In the genomic region with DNA sequence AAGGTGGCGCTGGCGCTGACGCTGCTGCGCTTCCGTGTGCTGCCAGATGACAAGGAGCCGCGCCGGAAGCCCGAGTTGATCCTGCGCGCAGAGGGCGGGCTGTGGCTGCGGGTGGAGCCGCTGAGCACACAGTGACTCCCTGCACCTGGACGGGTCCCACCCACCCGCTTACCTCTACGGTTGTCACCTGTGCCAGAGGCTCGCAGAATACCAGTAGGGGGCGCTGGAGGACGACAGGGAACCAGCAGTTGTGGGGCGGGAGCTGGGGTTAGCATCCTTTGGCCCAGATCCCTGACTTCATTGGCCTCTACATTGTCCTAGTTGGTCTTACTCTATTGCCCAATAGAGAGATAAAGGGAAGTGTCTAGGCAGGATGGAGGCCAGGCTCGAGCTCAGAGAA, we compare ENCODE assay signal across 9 mouse cellular contexts. TPM values are rescaled to one million over a fixed set of nuclear protein-coding genes. Genes with fewer than 3 reads are reported as not detected.
DNase-seq lines count a peak whose midpoint lies in the region; ATAC-seq and TF ChIP-seq lines count a peak whose summit lies in the region.
"Had no signal": no experiment of that assay in that cellular context is flagged by ENCODE, and none has a peak within 500 bp of the region (broad histone marks: within the 10 kb centered on the region; RNA-seq: fewer than 3 reads in every experiment).

No protein-coding gene starts in this region.

- no peaks in the 10 kb centered on the region for H3K4me1 ChIP-seq in ES-Bruce4 (ENCODE audit: control insufficient read depth, insufficient read depth, low read length)
- H3K4me1 ChIP-seq in embryonic facial prominence, embryonic 11.5 days (ENCODE audit: control insufficient read depth, insufficient read depth, low read length): no peaks in the 10 kb centered on the region
- no peaks in the 10 kb centered on the region for H3K4me1 ChIP-seq in midbrain, embryonic 16.5 days (ENCODE audit: control insufficient read depth, insufficient read depth, low read length)

- H3K9ac ChIP-seq in ES-Bruce4 (ENCODE audit: low read depth, poor library complexity, severe bottlenecking): no peak overlapping the region
- H3K9ac ChIP-seq in embryonic facial prominence, embryonic 11.5 days (replicated peaks; ENCODE audit: low read length): no peak overlapping the region
- no peak overlapping the region for H3K9ac ChIP-seq in midbrain, embryonic 16.5 days (ENCODE audit: low read depth, low read length)

- 0 out of 2 replicates have a peak, but pooled peaks have one; percentile 46 for TF ChIP-seq EP300 in ES-Bruce4 (IDR thresholded peaks at IDR 0.05; ENCODE audit: insufficient read depth, low read depth, low read length)

- intact Hi-C loops in heart, postnatal 36 days (cut with DNase I): no loop called here

- ATAC-seq in embryonic facial prominence, embryonic 11.5 days (replicated peaks; ENCODE audit: insufficient number of reproducible peaks, low FRiP score, low TSS enrichment, low read depth): no peak
- ATAC-seq in midbrain, embryonic 16.5 days: 0 out of 2 replicates have a peak, but pooled peaks have one; percentile 28
- ATAC-seq in granulocyte monocyte progenitor cell, adult 5-6 weeks (replicated peaks; ENCODE audit: poor library complexity, severe bottlenecking): no peak

- no peak for TF ChIP-seq POLR2A in ES-Bruce4 (IDR thresholded peaks at IDR 0.05; ENCODE audit: insufficient read depth, low read length)

- peaks cover 7% of the 10 kb centered on the region for H3K9me3 ChIP-seq in ES-Bruce4 (replicated peaks; ENCODE audit: control insufficient read depth, insufficient read depth, low read length, poor library complexity, severe bottlenecking)
- H3K9me3 ChIP-seq in embryonic facial prominence, embryonic 11.5 days (replicated peaks; ENCODE audit: control insufficient read depth, low read length): no peaks in the 10 kb centered on the region
- peaks cover 9% of the 10 kb centered on the region; the same call in 1 of the 2 replicates for H3K9me3 ChIP-seq in midbrain, embryonic 16.5 days (replicated peaks; ENCODE audit: control insufficient read depth, low read length, poor library complexity, severe bottlenecking)

- peak; percentile 2 to 5 for DNase-seq in heart, adult 18-20 months
- no peak for DNase-seq in heart, postnatal 36 days
- DNase-seq in embryonic facial prominence, embryonic 11.5 days (ENCODE audit: low spot score): peak; percentile 18
- peak; percentile 56 for DNase-seq in large intestine, adult 2 months (ENCODE audit: low read depth, low spot score)
- DNase-seq in ovary, postnatal 14 days (ENCODE audit: low spot score): no peak

- no peak overlapping the region for H3K4me2 ChIP-seq in embryonic facial prominence, embryonic 11.5 days (ENCODE audit: low read depth, low read length)
- peak overlapping the region; percentile 35 for H3K4me2 ChIP-seq in midbrain, embryonic 16.5 days (ENCODE audit: low read length)

- TF ChIP-seq CTCF in ES-Bruce4 (IDR thresholded peaks at IDR 0.05; ENCODE audit: low read depth, low read length): peak; percentile 88

- H3K36me3 ChIP-seq in ES-Bruce4 (ENCODE audit: control insufficient read depth, insufficient read depth, low read length, poor library complexity, severe bottlenecking): no peaks in the 10 kb centered on the region
- no peaks in the 10 kb centered on the region for H3K36me3 ChIP-seq in embryonic facial prominence, embryonic 11.5 days (replicated peaks; ENCODE audit: control insufficient read depth, insufficient read depth, low read depth, low read length)
- no peaks in the 10 kb centered on the region for H3K36me3 ChIP-seq in midbrain, embryonic 16.5 days (ENCODE audit: control insufficient read depth, insufficient read depth, low read length)

- no peak overlapping the region for H3K27ac ChIP-seq in ES-Bruce4 (ENCODE audit: insufficient read depth, low read length)
- H3K27ac ChIP-seq in embryonic facial prominence, embryonic 11.5 days (replicated peaks; ENCODE audit: low read depth, low read length): no peak overlapping the region
- H3K27ac ChIP-seq in midbrain, embryonic 16.5 days (ENCODE audit: low read length): no peak overlapping the region

- H3K4me3 ChIP-seq in ES-Bruce4 (ENCODE audit: low read depth, low read length): peak overlapping the region; percentile 56
- H3K4me3 ChIP-seq in embryonic facial prominence, embryonic 11.5 days (ENCODE audit: low read depth, low read length): no peak overlapping the region
- peak overlapping the region; percentile 22 for H3K4me3 ChIP-seq in midbrain, embryonic 16.5 days (ENCODE audit: low read depth, low read length)

- WGBS in embryonic facial prominence, embryonic 11.5 days: 33% methylated on average over 22 of the region's 22 CpGs
- 32% methylated on average over 22 of the region's 22 CpGs for WGBS in large intestine, adult 2 months
- 36% methylated on average over 22 of the region's 22 CpGs for WGBS in midbrain, embryonic 16.5 days

- H3K27me3 ChIP-seq in ES-Bruce4 (ENCODE audit: control insufficient read depth, insufficient read depth, low read length, poor library complexity, severe bottlenecking): no peaks in the 10 kb centered on the region
- H3K27me3 ChIP-seq in embryonic facial prominence, embryonic 11.5 days (ENCODE audit: control insufficient read depth, insufficient read depth, low read length): no peaks in the 10 kb centered on the region
- H3K27me3 ChIP-seq in midbrain, embryonic 16.5 days (ENCODE audit: control insufficient read depth, insufficient read depth, low read depth, low read length): no peaks in the 10 kb centered on the region

RNA-seq across cellular contexts. Expression of gene Cyp4f15, which starts 17.4 kb away (rescaled TPM):
- under 1 TPM in 1 of 2 experiments, not detected in 1; 0.31 TPM for total RNA-seq in heart, adult 18-20 months (2021)
- total RNA-seq in heart, postnatal 36 days (2021): not detected
- polyA plus RNA-seq in ES-Bruce4 (2011; ENCODE audit: insufficient read depth, insufficient read length, low read depth, missing spikeins): 0.58 TPM in 1 of 2 replicates, not detected in the other
- polyA plus RNA-seq in embryonic facial prominence, embryonic 11.5 days (2014; fragmentation: Nextera tagmentation; extraction: Ambion mirVana): 0.27 TPM in 1 of 2 replicates, not detected in the other
- 0.31 and 0.45 TPM in 2 replicates for polyA plus RNA-seq in large intestine, adult 2 months (2012; rRNA removed)
- 1.5 and 1.8 TPM in 2 replicates for polyA plus RNA-seq in midbrain, embryonic 16.5 days (2015; fragmentation: Nextera tagmentation; extraction: Ambion mirVana)
- not detected in 2 replicates for total RNA-seq in granulocyte monocyte progenitor cell, adult 5-6 weeks (2014; fragmentation: Nextera tagmentation)
- total RNA-seq in granulocyte monocyte progenitor cell, adult 5-6 weeks (2017): not detected in 2 replicates

RNA-seq across cellular contexts. Expression of gene Cyp4f40, which starts 44.1 kb away (rescaled TPM):
- not detected for total RNA-seq in heart, adult 18-20 months (2021)
- not detected for total RNA-seq in heart, postnatal 36 days (2021)
- not detected in 2 replicates for polyA plus RNA-seq in ES-Bruce4 (2011; ENCODE audit: insufficient read depth, insufficient read length, low read depth, missing spikeins)
- not detected in 2 replicates for polyA plus RNA-seq in embryonic facial prominence, embryonic 11.5 days (2014; fragmentation: Nextera tagmentation; extraction: Ambion mirVana)
- polyA plus RNA-seq in large intestine, adult 2 months (2012; rRNA removed): 138 and 188 TPM in 2 replicates
- 0.10 TPM in 1 of 2 replicates, not detected in the other for polyA plus RNA-seq in midbrain, embryonic 16.5 days (2015; fragmentation: Nextera tagmentation; extraction: Ambion mirVana)
- not detected in 2 replicates for total RNA-seq in granulocyte monocyte progenitor cell, adult 5-6 weeks (2014; fragmentation: Nextera tagmentation)
- not detected in 2 replicates for total RNA-seq in granulocyte monocyte progenitor cell, adult 5-6 weeks (2017)
- total RNA-seq: left cerebral cortex, postnatal 10 days had no signal

Comparison
In these comparisons a context has a peak if more than half of its experiments do, and no peak if none do; other contexts are left out.
1. DNase-seq: peak in heart, adult 18-20 months (2 of 2), embryonic facial prominence, embryonic 11.5 days (single experiment) and large intestine, adult 2 months (single experiment); none in heart, postnatal 36 days (0 of 2) and ovary, postnatal 14 days (single experiment).
2. RNA of gene Cyp4f40, which starts 44.1 kb away (polyA plus RNA-seq): 138 to 188 TPM in large intestine, adult 2 months; 0.10 TPM in midbrain, embryonic 16.5 days, not detected in ES-Bruce4 and not detected in embryonic facial prominence, embryonic 11.5 days; every median in the first group is over 100 times any median in the second.